Mouse (Mus musculus) C2C12 (cell line): Measurements from ENCODE around the gene Gm15155. TPM values are rescaled to one million over a fixed set of nuclear protein-coding genes. Genes with fewer than 3 reads are reported as not detected.

Experiments used
- H3K27me3 ChIP-seq: one replicate; pipeline ENCODE4 v1.6.1; 2011; ENCODE audit not compliant: control insufficient read depth, insufficient read depth, insufficient read length
- H3K36me3 ChIP-seq: one replicate; pipeline ENCODE4 v1.6.1; 2011; ENCODE audit not compliant: control insufficient read depth, insufficient read depth
- H3K4me3 ChIP-seq: one replicate; pipeline ENCODE4 v1.5.1; 2011; ENCODE audit warnings: mild to moderate bottlenecking, control low read depth; ENCODE audit not compliant: poor library complexity, insufficient read depth, severe bottlenecking
- H3K79me2 ChIP-seq: one replicate; pipeline ENCODE4 v1.6.1; 2011; ENCODE audit not compliant: control insufficient read depth, insufficient read depth
- H3K79me3 ChIP-seq: one replicate; pipeline ENCODE4 v1.6.1; 2011; ENCODE audit warnings: low read depth, control low read depth
- H3ac ChIP-seq: one replicate; pipeline ENCODE3; 2011; ENCODE audit warnings: low read depth; ENCODE audit not compliant: control insufficient read depth, insufficient read length
- CEBPB ChIP-seq: IDR thresholded peaks from one replicate; pipeline ENCODE4 v1.6.1; 2011; ENCODE audit warnings: low read depth, mild to moderate bottlenecking, control low read depth, moderate library complexity
- CTCF ChIP-seq: IDR thresholded peaks from one replicate; pipeline ENCODE4 v1.5.1; 2011; ENCODE audit not compliant: control insufficient read depth, insufficient read depth, insufficient read length
- FOSL1 ChIP-seq: IDR thresholded peaks from one replicate; pipeline ENCODE4 v1.8.0; 2011; ENCODE audit warnings: mild to moderate bottlenecking, low read length; ENCODE audit not compliant: poor library complexity, insufficient read depth, severe bottlenecking
- MAX ChIP-seq: IDR thresholded peaks from one replicate; pipeline ENCODE4 v1.6.1; 2011; ENCODE audit warnings: mild to moderate bottlenecking, control low read depth
- MYOD1 ChIP-seq: IDR thresholded peaks from one replicate; pipeline ENCODE4 v1.6.1; 2011; ENCODE audit warnings: low read depth; ENCODE audit not compliant: control insufficient read depth, insufficient read length
- MYOG ChIP-seq: IDR thresholded peaks from one replicate; pipeline ENCODE4 v1.6.1; 2011; ENCODE audit not compliant: control insufficient read depth, insufficient read length; ENCODE audit errors: extremely low read depth
- USF1 ChIP-seq: IDR thresholded peaks from one replicate; pipeline ENCODE4 v1.6.1; 2011; ENCODE audit warnings: low read depth, mild to moderate bottlenecking, control low read depth, moderate library complexity
- long read RNA-seq, 2 experiments: library from polyadenylated mRNA; unstranded; transcript quantifications; one replicate each; pipeline ENCODE4 v2.0.0; 2019 to 2020
- polyA plus RNA-seq: library from polyadenylated mRNA; unstranded; fragments of >200 nt; fragmentation: generic; extraction: Trizol; gene quantifications from one replicate; pipeline ENCODE4 v1.2.1, GENCODE M21; 2012; ENCODE audit warnings: missing spikeins

The Gm15155 gene
- polyA plus RNA-seq: not detected
- long read RNA-seq, experiment 1: 0 reads
- long read RNA-seq, experiment 2: 0 reads

GRCm38 (mm10) chrX:155624341-155624841, at the start of gene Gm15155:
Gene Gm15155, plus strand, starts transcription at chrX:155624741.
- H3K79me3 ChIP-seq: no peaks in the 10 kb centered on the region
- no peaks in the 10 kb centered on the region for H3K36me3 ChIP-seq
- no peak within 1 kb of the TSS for H3K4me3 ChIP-seq
- no peak within 1 kb of the TSS for H3ac ChIP-seq
- no peak for TF ChIP-seq MYOD1
- no peak for TF ChIP-seq CTCF
- no peak for TF ChIP-seq MYOG
- no peak for TF ChIP-seq CEBPB
- TF ChIP-seq USF1: no peak
- no peak for TF ChIP-seq FOSL1
- no peak for TF ChIP-seq MAX
- no peaks in the 10 kb centered on the region for H3K79me2 ChIP-seq
- no peaks in the 10 kb centered on the region for H3K27me3 ChIP-seq

DNA sequence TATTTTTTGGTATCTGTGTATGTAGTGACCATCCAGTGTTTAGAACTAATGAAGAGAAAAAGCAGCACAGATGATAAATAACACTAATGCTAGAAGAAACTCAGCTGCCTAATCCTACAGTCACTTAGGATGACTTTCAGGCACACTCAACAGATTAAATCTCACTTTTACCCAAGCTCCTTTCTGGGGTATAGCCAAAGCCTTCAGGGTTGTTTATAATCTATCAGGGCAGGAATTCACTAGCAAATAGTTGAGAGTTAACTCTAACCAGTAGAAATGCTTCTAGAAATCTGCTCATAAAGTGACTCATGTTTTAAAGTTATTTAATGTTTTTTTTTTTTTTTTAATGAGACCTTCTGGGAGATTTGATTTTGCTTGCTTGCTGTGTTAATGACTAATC, 44.8 kb upstream of the Gm15155 start:
- no peaks in the 10 kb centered on the region for H3K79me3 ChIP-seq
- TF ChIP-seq USF1: no peak
- TF ChIP-seq CEBPB: no peak
- no peaks in the 10 kb centered on the region for H3K36me3 ChIP-seq
- H3K4me3 ChIP-seq: no peak overlapping the region
- no peaks in the 10 kb centered on the region for H3K27me3 ChIP-seq
- H3ac ChIP-seq: no peak overlapping the region
- H3K79me2 ChIP-seq: no peaks in the 10 kb centered on the region

GRCm38 (mm10) chrX:155584586-155584985, 40.0 kb upstream of the Gm15155 start:
- no peak for TF ChIP-seq FOSL1
- no peak for TF ChIP-seq CEBPB
- no peak for TF ChIP-seq CTCF
- TF ChIP-seq USF1: no peak
- no peak for TF ChIP-seq MYOD1
- TF ChIP-seq MYOG: no peak
- Histone ChIP-seq H3K36me3 (no peaks in the 10 kb centered on the region), H3K4me3 (no peak overlapping the region), H3ac (no peak overlapping the region), H3K79me3 (no peaks in the 10 kb centered on the region), H3K79me2 (no peaks in the 10 kb centered on the region), H3K27me3 (no peaks in the 10 kb centered on the region)

DNA sequence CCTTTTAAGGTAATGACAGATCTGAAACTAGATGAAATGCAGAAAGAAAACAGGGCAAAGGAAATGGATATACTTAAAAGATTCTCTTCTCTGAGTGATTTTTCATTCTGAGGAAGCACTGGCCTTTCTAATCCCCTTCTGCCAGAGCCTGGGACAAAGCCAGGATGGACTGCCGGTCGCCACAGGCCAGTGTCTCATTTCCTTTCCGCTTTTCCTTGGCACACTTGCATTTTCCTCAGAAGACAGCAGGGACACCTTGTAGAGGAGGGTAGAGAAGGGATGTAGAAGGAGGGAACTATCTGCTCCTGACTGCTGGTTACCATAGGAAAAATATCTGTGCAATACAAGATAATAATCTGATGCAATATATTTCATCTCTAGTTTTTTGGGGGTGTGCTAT, 33.1 kb upstream of the Gm15155 start:
- Histone ChIP-seq H3K4me3 (no peak overlapping the region), H3K79me2 (no peaks in the 10 kb centered on the region), H3K79me3 (no peaks in the 10 kb centered on the region), H3K27me3 (no peaks in the 10 kb centered on the region), H3ac (no peak overlapping the region), H3K36me3 (no peaks in the 10 kb centered on the region)
- no peak for TF ChIP-seq MYOG
- no peak for TF ChIP-seq USF1
- TF ChIP-seq CEBPB: no peak
- TF ChIP-seq MYOD1: no peak
- no peak for TF ChIP-seq MAX
- no peak for TF ChIP-seq FOSL1
- no peak for TF ChIP-seq CTCF

GRCm38 (mm10) chrX:155592467-155592866, 32.1 kb upstream of the Gm15155 start:
- H3K4me3 ChIP-seq: no peak overlapping the region
- H3K79me3 ChIP-seq: no peaks in the 10 kb centered on the region
- TF ChIP-seq MYOG (no peak), USF1 (no peak), CEBPB (no peak), FOSL1 (no peak)
- H3K27me3 ChIP-seq: no peaks in the 10 kb centered on the region
- H3ac ChIP-seq: no peak overlapping the region
- H3K79me2 ChIP-seq: no peaks in the 10 kb centered on the region
- H3K36me3 ChIP-seq: no peaks in the 10 kb centered on the region

GRCm38 (mm10) chrX:155594685-155595084, 29.9 kb upstream of the Gm15155 start:
- no peaks in the 10 kb centered on the region for H3K79me2 ChIP-seq
- TF ChIP-seq MAX (no peak), MYOG (no peak), FOSL1 (no peak), MYOD1 (no peak)
- H3K79me3 ChIP-seq: no peaks in the 10 kb centered on the region
- H3ac ChIP-seq: no peak overlapping the region
- H3K27me3 ChIP-seq: no peaks in the 10 kb centered on the region
- H3K36me3 ChIP-seq: no peaks in the 10 kb centered on the region
- H3K4me3 ChIP-seq: no peak overlapping the region
